Mouse (Mus musculus) mouse embryonic stem cell (cell line): Measurements from ENCODE around the gene Kctd6.

Source experiments
- in situ Hi-C, 2 experiments: fragments of 300-500 bp; cut with MboI; formaldehyde crosslinking; loops; 1 replicate in 1 of 2; 3 replicates in 1 of 2; pipeline ENCODE4 v1.14.3; 2019 to 2020; ENCODE audit warnings: low sequenced_read_pairs in 2 of 2, low pct_unique_long_range_greater_than_20kb in 1 of 2, mixed read lengths in 1 of 2; ENCODE audit not compliant: unreplicated experiment in 1 of 2

Gene Kctd6

GRCm38 (mm10) chr14:8213803-8214224 lies at the start of gene Kctd6:
Gene Kctd6, plus strand, starts transcription at chr14:8214140.
- in situ Hi-C loops = loop anchor here in 1 of 2 experiments (10.0 kb wide), 2 partner anchors 49 to 119 kb away; partner anchors contain the start of gene Pxk

DNA sequence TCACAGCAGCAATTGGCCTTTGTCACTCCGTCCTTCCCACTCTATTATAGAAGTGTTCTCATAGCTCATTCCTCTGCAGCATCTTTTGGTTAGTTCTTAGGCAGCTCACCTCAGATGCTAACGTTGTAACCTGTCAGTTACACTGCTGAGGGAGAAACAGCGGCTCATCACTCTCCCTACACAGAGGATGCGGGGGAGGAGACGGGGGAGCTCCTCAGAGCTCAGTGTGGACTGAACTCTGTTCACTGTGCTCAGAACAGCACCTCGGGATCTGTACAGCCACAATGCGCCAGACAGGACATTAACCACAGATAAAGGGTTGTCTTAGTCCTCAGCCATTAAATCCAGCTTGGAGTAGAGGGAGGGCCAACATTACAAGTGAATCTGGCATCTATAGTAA lies 49.5 kb upstream of the Kctd6 start:
- in situ Hi-C loops = loop anchor here (10.0 to 25.0 kb wide), 2 partner anchors 50 to 377 kb away; partner anchors contain the start of genes Gm26661 (in 1 of the 2) and Kctd6 (in 1 of the 2)

- in situ Hi-C loops = loop anchor here in 1 of 2 experiments (25.0 kb wide), 1 partner anchor 385 kb away; the partner anchor contains the start of gene Gm26661
Measured at GRCm38 (mm10) chr14:8172507-8173410, 41.2 kb upstream of the Kctd6 start, which contains the start of gene Pdhb. Gene Pdhb, minus strand, starts transcription at chr14:8173025.

DNA sequence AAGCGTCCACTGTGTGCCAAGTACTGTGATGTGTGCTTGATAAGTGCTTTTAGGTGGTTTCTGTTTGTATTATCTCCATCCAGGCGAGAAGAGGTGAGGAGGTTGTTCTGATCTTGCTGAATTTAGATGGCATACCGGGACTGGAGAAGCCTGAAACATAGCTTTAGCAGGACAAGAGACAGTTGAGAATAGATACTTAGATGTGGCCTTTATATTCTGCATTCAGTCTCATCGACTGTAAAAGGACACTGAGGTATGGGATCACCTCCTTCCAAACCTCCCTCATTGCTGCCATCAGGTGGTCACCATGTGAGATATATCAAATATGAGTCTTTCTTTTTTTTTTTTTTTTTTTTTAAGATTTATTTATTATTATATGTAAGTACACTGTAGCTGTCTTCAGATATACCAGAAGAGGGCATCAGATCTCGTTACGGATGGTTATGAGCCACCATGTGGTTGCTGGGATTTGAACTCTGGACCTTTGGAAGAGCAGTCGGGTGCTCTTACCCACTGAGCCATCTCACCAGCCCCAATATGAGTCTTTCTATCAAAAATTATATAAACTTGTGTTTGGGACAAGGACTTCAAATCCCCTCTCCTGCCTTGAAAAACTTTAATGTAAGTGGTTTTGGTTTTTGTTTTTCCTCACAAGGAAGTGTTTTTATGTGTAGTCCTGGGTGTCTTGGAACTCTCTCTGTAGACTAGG lies 40.2 kb upstream of the Kctd6 start:
- in situ Hi-C loops = loop anchor here in 1 of 2 experiments (25.0 kb wide), 1 partner anchor 386 kb away; the partner anchor contains the start of gene Gm26661

DNA sequence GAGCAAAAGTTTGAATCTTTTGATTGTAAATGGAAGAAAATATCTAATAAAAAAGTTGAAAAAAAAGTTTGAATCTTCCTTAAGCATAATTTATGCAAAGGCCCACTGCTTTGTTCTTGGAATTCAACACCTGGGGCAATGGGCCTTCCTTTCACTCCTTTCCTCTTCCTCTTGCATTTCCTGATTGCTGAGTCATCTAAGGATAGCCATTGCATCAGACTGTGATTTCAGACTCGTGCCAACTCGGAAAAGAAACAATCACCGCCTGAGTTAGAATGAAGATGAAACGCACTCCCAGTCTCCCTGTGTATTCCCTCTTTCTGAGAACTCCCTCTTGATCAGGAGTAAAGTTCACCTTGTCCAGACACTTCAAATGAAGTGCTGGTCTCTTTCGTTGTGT lies 39.3 kb upstream of the Kctd6 start:
- in situ Hi-C loops = loop anchor here in 1 of 2 experiments (25.0 kb wide), 1 partner anchor 387 kb away; the partner anchor contains the start of gene Gm26661

DNA sequence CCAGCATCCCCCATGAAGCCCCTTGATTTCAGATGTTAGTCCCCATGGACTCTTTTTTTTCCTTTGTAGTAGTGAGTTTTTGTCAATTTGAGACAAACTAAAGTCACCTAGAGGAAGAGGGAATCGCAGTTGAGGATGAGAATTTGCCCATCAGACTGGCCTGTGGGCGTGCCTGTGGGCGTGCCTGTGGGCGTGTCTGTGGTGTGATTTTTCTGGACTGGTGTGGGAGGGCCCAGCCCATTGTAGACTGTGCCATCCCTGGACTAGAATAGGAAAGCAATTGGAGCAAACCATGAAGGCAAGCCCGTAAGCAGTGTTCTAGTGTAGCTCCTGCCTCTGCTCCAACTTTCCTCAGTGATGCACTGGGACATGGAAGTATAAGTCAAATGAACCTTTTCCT lies 37.7 kb upstream of the Kctd6 start:
- in situ Hi-C loops = no loop called here

DNA sequence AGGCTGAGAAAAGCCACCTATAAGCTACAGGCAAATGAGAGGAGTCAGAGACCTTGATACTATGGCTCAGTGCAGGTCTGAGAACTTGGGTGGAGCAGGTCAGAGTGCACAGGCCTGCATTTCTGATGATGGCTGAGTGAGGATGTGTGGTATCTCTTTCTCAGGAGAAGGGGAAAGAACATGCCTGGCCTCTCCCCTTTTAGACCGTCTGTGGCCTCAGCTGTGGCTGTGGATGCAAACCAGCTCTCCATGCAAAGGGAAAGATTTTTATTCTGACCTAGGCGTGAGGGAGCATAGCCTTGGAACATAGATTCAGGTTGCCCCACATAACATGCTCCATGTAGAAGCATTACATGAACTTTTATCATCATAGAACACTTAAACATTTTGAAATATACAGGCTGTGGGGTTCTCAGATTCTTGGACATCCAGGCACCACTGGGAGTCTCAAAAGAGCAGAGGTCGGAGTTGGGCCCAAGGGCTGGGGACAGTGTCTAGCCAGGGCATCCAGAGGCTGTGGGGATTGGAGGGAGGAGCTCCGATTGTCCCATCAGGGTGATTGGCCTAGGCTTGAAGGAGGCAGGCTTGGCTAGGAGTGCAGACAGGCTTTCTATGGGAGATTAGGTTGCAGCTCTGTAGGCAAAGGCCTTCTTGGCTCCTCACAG lies 33.4 kb upstream of the Kctd6 start:
- in situ Hi-C loops = no loop called here

DNA sequence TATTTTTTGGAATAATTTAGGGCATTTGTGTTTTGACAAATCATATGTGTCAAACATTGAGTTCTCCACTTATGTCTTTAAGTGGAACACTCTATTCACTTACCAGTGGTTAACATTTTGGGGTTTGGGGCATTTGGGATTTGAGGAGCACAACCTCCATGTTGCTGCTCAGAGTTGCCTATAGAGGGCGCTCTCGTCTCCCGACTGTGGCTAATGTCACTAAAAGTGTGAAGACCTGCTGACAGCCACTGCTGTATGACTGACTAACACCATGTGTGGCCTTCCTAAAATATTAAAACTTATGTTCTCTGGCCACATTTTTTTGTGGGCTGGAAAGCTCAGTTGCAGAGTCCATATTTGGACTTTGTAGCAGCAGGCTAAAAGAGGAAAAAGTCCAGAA lies 30.6 kb upstream of the Kctd6 start:
- in situ Hi-C loops = no loop called here

DNA sequence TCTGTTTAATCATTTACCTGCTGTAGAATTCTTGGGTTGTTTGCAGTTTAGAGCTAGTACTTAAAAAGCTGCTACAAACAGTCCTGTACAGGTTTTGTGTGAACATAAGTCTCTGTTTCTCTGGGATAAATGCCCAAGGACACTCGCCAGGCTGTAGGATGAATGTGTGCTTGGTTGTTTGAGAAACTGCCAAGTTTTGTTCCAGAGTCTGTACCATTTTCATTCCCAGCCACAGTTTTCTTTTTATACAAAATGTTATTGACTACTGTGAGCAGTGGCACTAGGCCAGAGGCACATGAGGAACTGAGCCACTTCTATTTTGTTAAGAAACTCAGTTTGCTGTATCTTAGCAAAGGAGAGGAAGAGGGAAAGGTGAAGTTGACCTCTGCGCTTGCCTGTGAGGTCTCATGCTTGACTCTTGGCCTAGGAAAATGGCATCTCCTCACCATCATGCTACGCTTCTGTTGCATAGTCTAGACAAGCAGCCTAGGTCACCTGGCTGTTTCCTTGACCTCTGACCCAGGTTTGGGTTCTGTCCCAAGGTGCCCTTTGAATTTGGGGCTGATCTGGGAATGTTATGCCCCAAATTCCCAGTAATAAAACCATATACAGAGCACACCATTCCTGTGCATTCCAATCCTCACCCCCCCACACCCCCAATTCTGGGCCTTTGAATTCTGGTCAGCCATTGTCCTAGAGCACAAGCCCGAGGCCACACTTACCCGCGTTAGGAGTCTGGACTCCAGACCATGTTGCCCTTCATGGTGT lies 27.5 kb upstream of the Kctd6 start:
- in situ Hi-C loops = no loop called here

DNA sequence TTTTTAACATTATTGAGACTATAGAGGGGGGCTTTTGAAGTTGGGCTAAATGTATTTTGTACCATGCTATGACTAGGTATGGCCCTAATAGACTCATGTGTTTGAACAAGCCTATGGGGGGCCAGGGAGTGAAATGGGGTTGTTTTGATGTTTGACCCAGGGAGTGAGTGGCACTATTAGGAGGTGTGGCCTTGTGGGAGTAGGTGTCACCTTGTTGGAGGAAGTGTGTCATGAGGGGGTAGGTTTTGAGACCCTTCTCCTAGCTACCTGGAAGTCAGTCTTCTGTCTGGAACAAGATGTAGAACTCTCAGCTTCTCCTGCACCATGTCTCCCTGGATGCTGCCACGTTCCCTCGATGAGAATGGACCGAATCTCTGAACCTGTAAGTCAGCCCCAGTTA lies 23.4 kb upstream of the Kctd6 start:
- in situ Hi-C loops = no loop called here

- in situ Hi-C loops = no loop called here
Measured at GRCm38 (mm10) chr14:8191331-8191965, 22.5 kb upstream of the Kctd6 start.

DNA sequence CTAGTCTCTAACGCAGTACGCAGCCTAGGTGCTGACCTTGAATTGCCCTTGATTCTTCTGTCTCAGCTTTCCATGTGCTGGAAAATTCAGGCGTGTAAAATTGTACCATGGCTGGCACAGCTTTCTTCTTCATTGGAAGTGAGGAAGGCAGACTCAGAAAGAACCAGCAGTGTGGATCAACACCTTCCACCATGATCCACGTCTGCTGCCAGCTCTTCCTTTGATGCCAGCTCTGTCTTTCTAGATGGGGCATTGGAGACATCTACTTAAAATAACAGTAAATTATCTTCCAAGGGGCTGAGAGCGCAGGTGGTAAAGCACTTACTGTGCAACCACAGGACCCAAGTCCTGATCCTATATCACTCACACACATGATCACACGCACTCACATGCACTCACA lies 21.2 kb upstream of the Kctd6 start:
- in situ Hi-C loops = no loop called here

DNA sequence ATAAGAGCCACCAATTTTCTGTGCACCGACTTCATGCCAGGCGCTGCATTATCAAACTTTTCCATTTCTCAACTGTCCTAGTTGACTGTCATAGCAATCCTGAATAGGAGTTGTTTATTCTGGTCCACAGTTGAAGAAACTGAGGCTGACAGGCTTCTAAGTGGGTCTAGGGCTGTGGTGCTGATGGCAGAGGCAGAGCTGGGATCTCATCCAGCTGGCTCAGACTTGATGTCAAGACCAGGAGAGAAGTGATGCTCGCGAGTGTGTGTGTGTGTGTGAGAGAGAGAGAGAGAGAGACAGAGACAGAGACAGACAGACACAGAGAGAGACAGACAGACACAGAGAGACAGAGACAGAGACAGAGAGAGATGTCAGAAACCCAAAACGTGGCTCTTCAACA lies 13.2 kb upstream of the Kctd6 start:
- in situ Hi-C loops = no loop called here

- in situ Hi-C loops = no loop called here
Measured at GRCm38 (mm10) chr14:8201715-8202114, 12.2 kb upstream of the Kctd6 start.

DNA sequence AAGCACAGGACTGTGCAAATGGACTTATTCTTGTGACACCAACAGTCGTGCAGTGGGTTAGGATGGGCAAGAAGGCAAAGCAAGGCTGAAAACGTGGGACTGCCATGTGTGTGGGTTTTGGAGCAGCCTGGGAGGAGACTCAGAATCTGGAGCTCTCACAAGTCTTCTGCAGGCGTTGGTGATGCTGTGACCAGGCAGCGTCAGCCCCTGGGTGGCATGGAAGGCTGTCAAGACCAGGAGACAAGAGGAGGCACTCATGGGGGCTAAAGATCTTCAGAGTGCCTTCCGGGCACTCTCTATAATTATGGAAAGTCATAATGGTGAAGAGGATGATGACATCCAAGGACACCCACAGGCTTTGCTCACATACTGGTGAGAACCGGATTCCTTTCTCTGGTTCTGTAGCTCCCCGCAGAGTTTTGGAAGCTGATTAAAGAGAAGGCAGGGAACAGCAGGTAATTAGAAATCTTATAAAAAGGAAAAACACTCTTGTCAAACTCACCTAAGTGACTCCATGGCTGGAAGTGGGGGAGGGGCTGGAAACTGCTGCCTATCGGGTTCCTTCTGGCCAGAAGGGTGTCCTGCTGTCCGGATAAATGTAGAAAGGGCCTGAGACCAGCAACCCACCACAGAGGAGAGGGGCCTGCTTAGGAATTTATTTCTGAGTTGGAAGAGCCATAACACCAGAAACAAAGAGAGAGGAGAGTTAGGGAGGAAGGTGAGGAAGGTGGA lies 7.6 kb upstream of the Kctd6 start:
- in situ Hi-C loops = no loop called here

DNA sequence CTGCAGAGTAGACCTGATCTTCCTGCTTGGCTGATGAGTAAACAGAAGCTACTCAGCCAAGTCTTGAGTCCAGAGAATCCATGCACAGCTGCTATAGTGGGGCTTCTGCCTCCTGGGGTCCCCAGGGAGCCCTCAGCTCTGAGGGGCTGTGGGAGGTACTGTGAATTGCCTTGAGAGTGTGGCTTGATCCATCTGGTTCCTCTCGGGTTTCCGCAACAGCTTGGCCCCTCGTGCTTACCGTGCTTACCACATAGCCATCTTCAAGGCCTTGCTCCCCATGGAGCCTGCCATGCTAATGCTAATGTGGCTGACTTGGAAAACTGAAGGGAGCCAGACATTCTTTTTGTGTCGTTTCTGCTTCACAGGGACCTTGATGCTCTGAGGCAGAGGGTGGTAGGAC lies 6.8 kb upstream of the Kctd6 start:
- in situ Hi-C loops = no loop called here

DNA sequence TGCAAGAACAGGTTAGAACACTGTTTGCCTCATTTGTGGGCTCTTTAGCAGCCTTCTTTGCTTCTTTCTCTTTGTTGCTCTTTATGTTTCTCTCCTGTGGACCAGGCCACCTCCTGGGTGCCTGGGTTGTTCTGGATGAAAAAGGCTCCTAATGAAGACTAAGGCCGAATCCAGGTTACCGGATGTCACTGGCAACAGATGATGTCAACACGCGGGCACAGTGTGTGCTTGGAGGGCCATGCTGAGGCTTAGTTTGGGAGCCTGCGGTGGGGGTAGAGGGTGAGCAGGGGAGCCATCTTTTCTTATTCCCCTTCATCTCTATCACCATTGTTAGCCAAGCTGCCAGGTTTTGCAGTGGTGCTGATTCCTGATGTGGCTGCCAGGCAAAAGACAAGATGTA lies 6.4 kb upstream of the Kctd6 start:
- in situ Hi-C loops = no loop called here
